Mouse (Mus musculus): ENCODE data around the gene Adamtsl5.

DNA sequence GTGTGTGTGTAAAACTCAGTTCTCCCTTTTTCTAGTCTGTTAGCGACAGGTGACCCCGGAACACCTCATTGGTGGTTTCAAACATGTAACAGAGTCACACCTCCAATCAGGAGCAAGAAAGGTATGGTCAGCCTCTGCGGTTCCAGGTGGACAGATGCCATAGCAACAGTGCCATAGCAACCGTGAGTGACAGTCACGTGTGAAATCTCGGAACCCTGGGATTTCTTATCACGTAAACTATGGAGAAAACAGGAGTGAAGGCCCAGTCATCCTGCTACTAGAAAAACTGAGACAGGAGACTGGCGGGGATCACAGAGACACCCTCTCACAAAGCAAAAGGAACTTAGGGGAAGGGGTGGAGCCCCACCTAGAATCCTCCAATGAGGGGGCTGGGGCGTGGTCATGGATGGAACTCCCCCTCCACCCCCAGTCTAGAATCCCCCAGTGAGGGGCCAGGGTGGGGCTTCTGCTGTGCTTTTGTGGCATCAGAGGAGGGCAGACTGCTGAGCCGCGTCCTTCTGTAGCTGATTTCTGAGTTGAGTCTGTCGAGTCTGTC, 23.3 kb upstream of the Adamtsl5 start:
- TF ChIP-seq CTCF (IDR thresholded peaks at IDR 0.05) (no peak), EP300 (IDR thresholded peaks at IDR 0.05; ENCODE audit: insufficient read depth, low read depth, low read length) (no peak), POLR2A (IDR thresholded peaks at IDR 0.05; ENCODE audit: insufficient read depth, low read depth, low read length) (no peak)
